ENCODE assay signal across 21 mouse cellular contexts in genomic region chr13:51080801-51081200, GRCm38 (mm10). TPM values are rescaled to one million over a fixed set of nuclear protein-coding genes. Genes with fewer than 3 reads are reported as not detected.
DNase-seq lines count a peak whose midpoint lies in the region; ATAC-seq lines count a peak whose summit lies in the region.
"Had no signal": no experiment of that assay in that cellular context is flagged by ENCODE, and none has a peak within 500 bp of the region (broad histone marks: within the 10 kb centered on the region; RNA-seq: fewer than 3 reads in every experiment).

No protein-coding gene starts in this region.

- ATAC-seq in cerebellum, adult (ENCODE audit: insufficient number of reproducible peaks, low FRiP score, low TSS enrichment): no peak
- ATAC-seq: CD4-positive, CD25-positive, alpha-beta regulatory T cell, adult 4 months; forebrain, embryonic 13.5 days; forebrain, embryonic 15.5 days; forebrain, postnatal 0 days had no signal

- peak; percentile 58 for DNase-seq in heart, embryonic 10.5 days (ENCODE audit: low spot score)
- no peak for DNase-seq in heart, postnatal 10 days
- peak; percentile 53 for DNase-seq in ES-CJ7 (ENCODE audit: low read depth, low spot score)
- peak; percentile 56 for DNase-seq in ZHBTc4 (ENCODE audit: low read depth, low spot score)
- DNase-seq: adrenal gland, adult 2 months; adrenal gland, postnatal 10 days; adrenal gland, postnatal 25 days; B cell, adult 2 months; cerebellum, adult 11-12 months; cerebellum, adult 2 months; cerebellum, adult 9-10 months; cerebellum, postnatal 10 days; cerebellum, postnatal 25 days; forebrain, postnatal 0 days had no signal

- H3K9me3 ChIP-seq in heart, embryonic 10.5 days: no peaks in the 10 kb centered on the region
- H3K9me3 ChIP-seq: embryonic facial prominence, embryonic 12.5 days; forebrain, embryonic 13.5 days; forebrain, embryonic 15.5 days had no signal

- no peak overlapping the region for H3K4me3 ChIP-seq in heart, embryonic 10.5 days
- H3K4me3 ChIP-seq: embryonic facial prominence, embryonic 10.5 days; embryonic facial prominence, embryonic 12.5 days; forebrain, embryonic 13.5 days; forebrain, embryonic 15.5 days had no signal

- no peaks in the 10 kb centered on the region for H3K36me3 ChIP-seq in heart, embryonic 10.5 days
- H3K36me3 ChIP-seq: embryonic facial prominence, embryonic 10.5 days; embryonic facial prominence, embryonic 12.5 days; forebrain, embryonic 15.5 days had no signal

- H3K4me1 ChIP-seq in heart, embryonic 10.5 days: no peaks in the 10 kb centered on the region
- H3K4me1 ChIP-seq: embryonic facial prominence, embryonic 10.5 days; embryonic facial prominence, embryonic 12.5 days; forebrain, embryonic 13.5 days; forebrain, embryonic 15.5 days had no signal

- intact Hi-C loops in heart, postnatal 10 days (cut with DNase I): no loop called here

- no peaks in the 10 kb centered on the region for H3K27me3 ChIP-seq in heart, embryonic 10.5 days (ENCODE audit: insufficient read depth, poor library complexity, severe bottlenecking)
- H3K27me3 ChIP-seq: CH12.LX; embryonic facial prominence, embryonic 12.5 days; forebrain, embryonic 13.5 days; forebrain, embryonic 15.5 days had no signal

- 72% methylated on average over 2 of the region's 2 CpGs for WGBS in heart, embryonic 10.5 days

- H3K27ac ChIP-seq in heart, embryonic 10.5 days: no peak overlapping the region
- H3K27ac ChIP-seq: embryonic facial prominence, embryonic 10.5 days; embryonic facial prominence, embryonic 12.5 days; forebrain, embryonic 13.5 days; forebrain, embryonic 15.5 days had no signal

RNA-seq across cellular contexts. Expression of gene Spin1, which starts 19.9 kb away (rescaled TPM):
- 55.5 and 63.4 TPM in 2 replicates for polyA plus RNA-seq in heart, embryonic 10.5 days (2016; fragmentation: Nextera tagmentation; extraction: Ambion mirVana)
- 10 to 100 TPM; 56.7 to 61.8 TPM for total RNA-seq in heart, postnatal 10 days (2021)

Comparison
In these comparisons a context has a peak if more than half of its experiments do, and no peak if none do; other contexts are left out.
1. DNase-seq: peak in heart, embryonic 10.5 days (single experiment), ES-CJ7 (single experiment) and ZHBTc4 (single experiment); none in heart, postnatal 10 days (0 of 2).